Mouse (Mus musculus) adrenal gland, postnatal 10 days (tissue): Measurements from ENCODE around the gene Zmat5. TPM values are rescaled to one million over a fixed set of nuclear protein-coding genes. Genes with fewer than 3 reads are reported as not detected.

Source experiments
- DNase-seq: peaks from one replicate; pipeline ENCODE4 v3.0.0; 2021; ENCODE audit warnings: mixed read lengths
- total RNA-seq, 2 experiments: library from RNA; stranded (reverse); gene quantifications; 2 replicates each; pipeline ENCODE4 v1.2.3; 2021

The Zmat5 gene
- total RNA-seq, 2 experiments from 2014 or later, result 33.4 to 36.0 TPM

DNA sequence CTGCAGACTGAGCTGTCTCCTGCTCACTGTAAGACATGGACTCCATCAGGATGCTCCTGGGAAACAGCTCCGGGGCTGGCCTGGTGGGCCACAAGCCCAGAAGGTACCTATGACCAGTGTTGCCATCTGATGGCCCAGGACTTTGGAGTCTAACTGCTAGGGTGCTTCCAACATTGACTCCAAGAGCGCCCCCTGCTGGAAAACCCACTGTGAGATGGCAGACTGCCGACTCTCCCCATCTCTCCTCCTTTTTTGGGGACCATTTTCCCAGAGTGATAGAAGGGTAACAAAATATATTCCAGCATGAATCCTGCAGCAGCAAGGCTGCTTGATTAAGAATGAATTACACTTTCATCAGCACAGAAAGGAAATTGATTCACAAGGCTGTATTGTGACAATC is 68.4 kb downstream of the Zmat5 start:
- DNase-seq, result peak; percentile 83

DNA sequence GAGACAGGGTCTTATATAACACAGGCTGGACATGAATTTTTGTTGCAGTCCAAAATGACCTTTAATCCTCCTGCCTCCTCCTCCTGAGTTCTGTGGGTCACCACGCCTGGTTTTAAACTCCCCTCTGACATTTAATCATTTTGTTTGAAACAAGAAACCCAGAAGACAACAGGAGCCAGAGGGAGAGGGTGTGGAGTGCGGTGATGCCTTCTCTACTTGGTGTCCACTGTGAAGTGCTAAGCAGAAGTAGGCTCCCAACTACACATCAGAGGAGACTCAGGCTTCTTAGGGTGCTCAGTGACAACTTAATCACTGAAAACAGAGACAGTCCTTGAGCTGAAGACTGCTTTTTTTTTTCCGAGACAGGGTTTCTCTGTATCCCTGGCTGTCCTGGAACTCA is 76.4 kb downstream of the Zmat5 start:
- no peak for DNase-seq

DNA sequence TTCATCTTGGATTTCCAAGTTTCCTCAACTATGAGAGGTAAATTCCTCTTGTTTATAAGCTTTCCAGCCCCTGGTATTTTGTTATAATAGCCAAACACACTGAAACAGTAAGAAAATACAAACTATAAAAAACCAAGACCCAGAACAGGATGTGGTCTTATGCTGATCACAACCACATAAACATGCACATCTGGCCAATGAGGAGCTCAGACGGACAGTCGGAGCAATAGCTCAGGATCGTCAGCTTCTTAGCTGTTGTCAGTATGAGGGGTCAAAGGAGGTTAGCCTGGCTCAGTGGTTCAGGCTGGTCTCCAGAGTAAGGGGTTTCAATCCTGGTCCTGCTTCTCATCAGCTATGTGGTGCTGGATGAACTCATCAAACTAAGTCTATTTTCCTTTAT is 78.6 kb downstream of the Zmat5 start:
- no peak for DNase-seq

GRCm38 (mm10) chr11:4784629-4785142 is 80.2 kb downstream of the Zmat5 start:
- DNase-seq, result peak; percentile 37

Other genes starting within 250 kb of the Zmat5 start
- 10 to 100 TPM; 46.9 to 56.3 TPM for gene Mtmr3, start 109.8 kb upstream of the Zmat5 start, total RNA-seq
- gene Gm11032, start 84.6 kb upstream of the Zmat5 start, total RNA-seq, result not detected
- gene Ascc2, start 66.9 kb upstream of the Zmat5 start, total RNA-seq, result 10 to 100 TPM; 26.7 to 27.6 TPM
- gene Uqcr10, start 336 bp upstream of the Zmat5 start, total RNA-seq, result 1,000 to 10,000 TPM; 1,230 to 1,238 TPM
- under 1 TPM in 1 of 2 experiments, not detected in 1; 0.18 TPM for gene Cabp7, start 42.1 kb downstream of the Zmat5 start, total RNA-seq
- 10 to 100 TPM; 81.1 to 88.3 TPM for gene Nf2, start 144.9 kb downstream of the Zmat5 start, total RNA-seq
- gene Nipsnap1, start 169.3 kb downstream of the Zmat5 start, total RNA-seq, result 10 to 100 TPM; 46.3 to 64.4 TPM
- gene Thoc5, start 190.6 kb downstream of the Zmat5 start, total RNA-seq, result 10 to 100 TPM; 27.3 to 28.0 TPM
- 1 to 10 TPM; 2.4 to 3.4 TPM for gene Nefh, start 243.4 kb downstream of the Zmat5 start, total RNA-seq